Mouse (Mus musculus) heart, postnatal 14 days (tissue): ENCODE data around the gene Gmds. TPM values are rescaled to one million over a fixed set of nuclear protein-coding genes. Genes with fewer than 3 reads are reported as not detected.
A peak's percentile ranks its signal among the peaks of the same experiment; 100 is the strongest.

Experiments
- DNase-seq, 2 experiments: peaks; one replicate each; pipeline ENCODE4 v3.0.0; 2021 to 2022
- intact Hi-C: fragments of 180-260 bp; cut with DNase I; formaldehyde crosslinking; loops from one replicate; pipeline ENCODE4 v1.15.1; 2025
- total RNA-seq, 2 experiments: library from RNA; stranded (reverse); gene quantifications; 2 replicates each; pipeline ENCODE4 v1.2.3; 2021

Gene Gmds
- total RNA-seq, 2 experiments from 2014 or later, result 6.3 to 6.6 TPM

- intact Hi-C loops, result loop anchor here (5.0 to 10.0 kb wide), 2 partner anchors 209 to 797 kb away; no protein-coding TSS in a partner anchor
- peak; percentile 69 to 75 for DNase-seq
Measured at GRCm38 (mm10) chr13:31808116-31808803, 530.3 kb downstream of the Gmds start.

- intact Hi-C loops, result loop anchor here (5.0 to 10.0 kb wide), 2 partner anchors 210 to 797 kb away; no protein-coding TSS in a partner anchor
- DNase-seq, result peak; percentile 39 to 45
Measured at GRCm38 (mm10) chr13:31807736-31808115, 530.8 kb downstream of the Gmds start.

GRCm38 (mm10) chr13:31806890-31807735 is 531.4 kb downstream of the Gmds start:
- DNase-seq, result peak; percentile 52 to 55
- intact Hi-C loops, result loop anchor here (5.0 to 10.0 kb wide), 2 partner anchors 210 to 798 kb away; no protein-coding TSS in a partner anchor

GRCm38 (mm10) chr13:31806428-31806832 is 532.1 kb downstream of the Gmds start, which contains the start of gene Foxc1:
TSS of gene Foxc1 (plus strand) at chr13:31806633.
- intact Hi-C loops, result loop anchor here (5.0 to 10.0 kb wide), 2 partner anchors 211 to 798 kb away; no protein-coding TSS in a partner anchor
- peak; percentile 90 for DNase-seq

GRCm38 (mm10) chr13:31805831-31806427 is 532.6 kb downstream of the Gmds start:
- no peak for DNase-seq
- intact Hi-C loops, result loop anchor here (5.0 to 10.0 kb wide), 2 partner anchors 211 to 799 kb away; no protein-coding TSS in a partner anchor

- intact Hi-C loops, result loop anchor here (5.0 to 10.0 kb wide), 2 partner anchors 688 to 800 kb away; no protein-coding TSS in a partner anchor
- no peak for DNase-seq
Measured at GRCm38 (mm10) chr13:31804571-31804970, 534.0 kb downstream of the Gmds start.

- no peak for DNase-seq
- intact Hi-C loops, result loop anchor here (5.0 to 10.0 kb wide), 2 partner anchors 689 to 801 kb away; no protein-coding TSS in a partner anchor
Measured at GRCm38 (mm10) chr13:31803166-31804093, 535.1 kb downstream of the Gmds start.

- DNase-seq, result no peak
- intact Hi-C loops, result loop anchor here (5.0 to 10.0 kb wide), 2 partner anchors 690 to 802 kb away; no protein-coding TSS in a partner anchor
Measured at GRCm38 (mm10) chr13:31802447-31802846, 536.1 kb downstream of the Gmds start.

- no peak for DNase-seq
- intact Hi-C loops, result loop anchor here (1.0 to 10.0 kb wide), 7 partner anchors 154 to 879 kb away; no protein-coding TSS in a partner anchor
Measured at GRCm38 (mm10) chr13:31801703-31802305, 536.7 kb downstream of the Gmds start.

- DNase-seq, result peak; percentile 92 to 96
- intact Hi-C loops, result loop anchor here (1.0 to 10.0 kb wide), 7 partner anchors 155 to 880 kb away; no protein-coding TSS in a partner anchor
Measured at GRCm38 (mm10) chr13:31800581-31801576, 537.7 kb downstream of the Gmds start.

- intact Hi-C loops, result loop anchor here (10.0 kb wide), 1 partner anchor 987 kb away; the partner anchor contains the start of gene Mylk4
- DNase-seq, result no peak
Measured at GRCm38 (mm10) chr13:31798075-31798474, 540.5 kb downstream of the Gmds start.

- DNase-seq, result no peak
- intact Hi-C loops, result loop anchor here (10.0 kb wide), 1 partner anchor 987 kb away; the partner anchor contains the start of gene Mylk4
Measured at GRCm38 (mm10) chr13:31797346-31797745, 541.2 kb downstream of the Gmds start.

- intact Hi-C loops, result loop anchor here (2.0 to 10.0 kb wide), 4 partner anchors 504 to 992 kb away; partner anchors contain the start of gene Mylk4
- no peak for DNase-seq
Measured at GRCm38 (mm10) chr13:31793163-31793562, 545.4 kb downstream of the Gmds start.

GRCm38 (mm10) chr13:31792480-31793132 is 545.9 kb downstream of the Gmds start:
- peak; percentile 59 to 72 for DNase-seq
- intact Hi-C loops, result loop anchor here (2.0 to 10.0 kb wide), 4 partner anchors 504 to 992 kb away; partner anchors contain the start of gene Mylk4

- intact Hi-C loops, result no loop called here
Measured at GRCm38 (mm10) chr13:31784757-31785156, 553.8 kb downstream of the Gmds start.

GRCm38 (mm10) chr13:31782063-31782462 is 556.5 kb downstream of the Gmds start:
- intact Hi-C loops, result no loop called here
- no peak for DNase-seq

More at GRCm38 (mm10) chr13:31784757-31785156, 553.8 kb downstream of the Gmds start:
- no peak for DNase-seq
